Mouse (Mus musculus) bone marrow, adult 2 months (tissue): ENCODE data around the gene Cd276.

ENCODE experiments used
- CTCF ChIP-seq: fragments of 200-500 bp; IDR thresholded peaks from 2 replicates; pipeline ENCODE4 v1.5.1; 2011; ENCODE audit warnings: low read length, control low read depth; ENCODE audit not compliant: control insufficient read depth, insufficient read depth
- POLR2A ChIP-seq: fragments of 200-500 bp; IDR thresholded peaks from 2 replicates; pipeline ENCODE4 v1.6.1; 2011; ENCODE audit warnings: low read depth, mild to moderate bottlenecking, control low read depth, low read length, borderline replicate concordance; ENCODE audit not compliant: control insufficient read depth

DNA sequence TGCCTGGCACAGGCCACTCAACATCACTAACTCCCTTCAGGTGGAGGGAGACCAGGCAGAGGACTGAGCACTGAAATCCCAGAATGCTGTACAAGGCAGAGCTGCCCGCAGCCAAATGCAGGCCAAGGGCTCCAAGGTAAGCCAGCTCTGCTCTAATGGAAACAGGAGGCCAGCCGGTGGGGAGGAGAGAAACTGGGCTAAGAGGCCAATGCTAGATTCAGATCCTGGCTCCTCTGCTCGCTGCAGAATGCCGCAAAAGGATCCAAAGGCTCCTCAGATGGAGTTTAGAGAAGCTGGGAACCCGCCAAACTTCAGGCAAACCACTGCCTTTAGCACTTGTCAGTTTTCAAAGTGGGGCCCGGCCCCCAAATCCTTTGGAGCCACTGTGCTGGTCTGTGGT lies 21.9 kb downstream of the Cd276 start:
- TF ChIP-seq POLR2A = no peak
- no peak for TF ChIP-seq CTCF
